Mouse (Mus musculus) kidney, postnatal 36 days (tissue): ENCODE results near the gene Eefsec.
A peak's percentile ranks its signal among the peaks of the same experiment; 100 is the strongest.

Experiments used
- DNase-seq, 2 experiments: peaks; one replicate each; pipeline ENCODE4 v3.0.0; 2021 to 2022; ENCODE audit warnings: mixed read lengths in 2 of 2

The Eefsec gene

DNA sequence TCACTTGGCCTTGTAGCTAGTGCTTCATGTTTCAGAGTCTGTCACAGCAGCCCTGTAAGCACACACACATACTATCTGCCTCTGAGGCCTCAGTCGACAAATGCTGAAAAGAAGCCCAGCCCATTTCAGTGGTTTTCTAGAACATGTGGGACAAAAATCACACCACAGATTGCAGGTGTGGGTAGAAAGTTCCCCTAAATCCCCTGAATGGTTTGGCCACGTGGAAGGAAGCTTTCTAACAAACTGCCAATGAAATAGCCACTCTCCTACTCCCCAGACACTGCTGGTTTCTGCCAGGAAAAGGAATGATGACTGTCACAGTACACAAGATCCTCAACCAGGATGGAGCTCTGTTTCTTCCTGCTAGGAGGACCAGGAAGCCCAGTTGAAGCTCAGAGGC, 33.7 kb downstream of the Eefsec start:
- no peak for DNase-seq

DNA sequence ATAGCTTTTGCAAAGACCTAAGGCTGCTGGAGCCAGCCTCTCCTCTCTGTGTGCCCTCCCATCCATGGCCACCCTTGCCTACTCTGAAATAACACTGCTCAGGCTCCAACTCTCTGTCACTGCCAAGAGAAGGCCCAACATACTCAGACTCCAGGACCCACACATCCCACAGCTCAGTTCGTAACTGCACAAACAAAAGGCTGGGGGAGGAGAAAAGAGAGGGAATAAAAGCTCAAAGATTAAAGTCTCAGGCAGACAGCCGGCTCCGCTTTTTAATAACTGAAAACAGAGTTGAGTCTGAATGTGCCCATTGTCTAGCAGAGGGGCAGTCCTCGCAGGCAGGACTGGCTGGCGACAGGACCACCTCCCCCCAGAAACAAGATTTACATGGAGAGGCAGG, 36.8 kb downstream of the Eefsec start:
- DNase-seq = no peak

DNA sequence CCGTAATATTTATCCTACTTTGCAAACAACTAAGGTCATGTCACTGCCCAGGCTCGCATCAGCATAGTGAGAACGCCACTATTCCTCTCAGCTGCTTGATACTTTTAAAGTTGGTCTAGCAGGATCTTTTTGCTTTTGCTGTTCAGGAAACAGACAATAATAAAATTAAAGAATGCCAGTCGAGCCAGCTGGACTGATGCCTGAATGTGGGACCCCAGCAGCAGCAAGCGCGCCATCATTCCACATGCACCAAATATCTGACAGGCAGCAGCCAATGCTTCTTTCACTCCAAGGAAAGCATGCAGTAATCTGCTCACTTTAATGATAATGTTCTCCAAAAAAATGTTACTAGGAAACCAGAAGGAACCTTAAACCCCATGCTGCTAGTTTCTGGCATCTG, 45.9 kb downstream of the Eefsec start:
- DNase-seq = no peak

DNA sequence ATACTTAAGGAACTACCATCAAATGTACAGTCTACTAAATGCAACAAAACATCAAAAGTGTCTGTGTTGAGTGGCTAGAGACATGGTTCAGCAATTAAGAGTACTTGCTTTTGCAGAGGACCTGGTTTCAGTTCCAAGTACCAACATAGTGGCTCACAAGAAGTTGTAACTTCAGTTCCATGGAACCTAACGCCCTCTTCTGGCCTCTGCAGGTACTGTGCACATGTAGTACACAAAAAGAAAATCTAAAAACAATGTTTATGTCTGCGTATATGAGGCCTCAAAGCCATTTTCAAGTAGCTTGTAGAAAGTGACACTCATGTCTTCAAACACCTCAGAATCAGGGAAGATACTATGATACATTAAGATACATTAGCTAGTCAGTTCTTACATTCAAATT, 48.4 kb downstream of the Eefsec start:
- no peak for DNase-seq

DNA sequence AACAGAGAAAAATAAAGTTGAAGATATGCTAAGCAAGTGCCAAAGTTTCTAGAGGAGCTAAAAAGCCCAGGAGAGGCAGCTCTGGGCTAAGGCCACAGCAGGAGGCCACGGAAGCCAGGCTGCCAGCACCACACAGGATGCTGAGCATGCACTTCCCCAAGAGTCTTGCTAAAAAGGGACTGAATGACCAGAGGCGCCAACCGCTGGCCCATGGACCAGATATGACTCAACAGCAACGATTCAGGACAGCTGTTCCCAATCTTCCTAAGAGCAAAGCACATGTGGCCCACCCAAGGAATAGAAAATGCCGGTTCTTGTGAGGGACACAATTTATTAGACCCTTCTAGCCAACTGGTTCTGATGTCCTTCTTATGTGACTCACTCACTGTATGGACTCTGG, 57.4 kb downstream of the Eefsec start:
- DNase-seq = peak; percentile 28 to 50

DNA sequence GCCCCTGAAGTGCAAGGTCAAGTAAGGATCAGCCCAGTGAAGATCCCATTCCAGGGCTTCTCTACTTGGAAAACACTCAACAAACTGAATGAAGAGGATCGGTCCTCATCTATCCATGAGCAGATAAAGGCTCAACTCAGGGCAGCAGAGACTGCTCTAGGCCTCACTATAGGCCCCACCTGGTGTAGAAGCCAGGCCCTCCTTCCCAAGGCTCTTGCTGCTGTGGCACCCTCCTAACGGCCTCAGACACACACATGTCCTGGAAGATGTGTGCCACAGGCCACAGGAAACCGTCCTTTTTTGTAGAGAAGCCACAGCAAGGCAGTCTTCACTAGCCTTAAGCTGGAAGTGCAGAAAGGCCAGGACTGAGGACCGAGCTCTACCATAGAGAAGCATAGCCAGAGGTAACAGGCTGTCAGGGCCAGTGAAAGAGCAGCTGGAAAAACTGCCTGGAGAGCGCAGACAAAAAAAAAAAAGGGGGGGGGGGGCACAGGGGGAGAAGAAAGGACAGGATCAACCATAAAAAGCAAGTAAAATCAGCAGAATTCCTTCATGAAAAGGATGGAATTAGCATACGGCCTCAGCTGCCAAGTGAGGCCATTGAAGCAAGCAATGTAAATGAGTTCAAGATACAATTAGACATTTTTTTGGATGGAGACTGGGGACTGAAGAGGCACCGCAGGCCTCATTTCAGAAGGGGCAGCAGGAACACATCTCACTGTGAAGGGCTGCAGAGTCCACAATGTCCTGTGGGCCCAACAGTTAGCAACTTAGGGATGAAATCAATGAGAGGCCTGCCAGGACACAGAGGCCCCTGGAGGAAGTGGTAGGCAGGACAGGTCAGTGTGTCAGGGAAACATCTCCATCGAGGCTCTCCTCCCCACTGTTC, 58.3 kb downstream of the Eefsec start:
- DNase-seq = peak in 1 of 2 experiments; percentile 7

DNA sequence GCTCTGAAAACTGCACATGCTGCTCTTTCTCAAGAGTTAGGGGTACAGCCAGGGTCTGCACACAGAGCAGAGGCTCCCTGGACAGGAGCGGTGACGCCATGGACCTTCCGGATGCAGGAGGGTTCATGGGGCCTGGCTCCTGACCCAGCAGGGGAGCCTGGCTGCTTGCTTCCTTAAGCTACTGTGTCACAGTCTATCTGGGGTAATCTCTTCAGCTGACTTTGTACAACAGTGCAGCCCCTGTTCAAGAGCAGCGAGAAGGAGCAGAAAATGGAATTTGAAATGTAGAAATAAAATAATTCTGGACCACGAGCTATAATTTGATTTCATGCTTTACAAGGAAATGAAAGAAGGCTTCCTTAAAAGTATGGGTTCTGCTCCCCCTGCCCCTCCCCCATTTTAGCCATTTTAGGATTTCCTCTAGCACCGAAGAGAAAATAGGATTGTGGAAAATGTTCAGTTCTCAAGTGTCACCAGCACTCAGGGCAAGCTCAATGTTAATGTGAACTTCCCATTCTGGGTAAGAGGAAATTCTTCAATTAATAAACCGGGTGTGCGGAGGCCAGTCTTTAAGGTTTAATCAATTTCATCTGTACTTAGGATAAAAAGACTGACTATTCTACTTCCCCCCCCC, 61.8 kb downstream of the Eefsec start:
- no peak for DNase-seq

DNA sequence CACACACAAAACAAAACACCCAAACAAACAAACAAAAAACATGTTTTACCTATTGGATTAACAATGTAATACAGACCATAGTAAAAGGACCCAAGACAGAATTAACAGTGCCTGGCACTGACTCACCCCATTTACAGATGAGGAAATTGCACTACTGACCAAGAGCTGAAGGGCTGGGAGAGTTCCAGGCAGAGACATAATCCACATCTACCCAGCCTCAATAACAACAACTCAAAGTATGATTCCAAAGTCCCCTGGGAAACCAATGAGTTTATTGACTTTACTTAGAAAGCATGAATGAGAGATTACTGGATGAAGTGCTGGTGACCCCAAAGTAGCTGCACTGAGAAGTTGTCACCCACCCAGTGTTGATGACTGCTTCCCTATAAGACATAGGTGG, 62.6 kb downstream of the Eefsec start:
- no peak for DNase-seq

DNA sequence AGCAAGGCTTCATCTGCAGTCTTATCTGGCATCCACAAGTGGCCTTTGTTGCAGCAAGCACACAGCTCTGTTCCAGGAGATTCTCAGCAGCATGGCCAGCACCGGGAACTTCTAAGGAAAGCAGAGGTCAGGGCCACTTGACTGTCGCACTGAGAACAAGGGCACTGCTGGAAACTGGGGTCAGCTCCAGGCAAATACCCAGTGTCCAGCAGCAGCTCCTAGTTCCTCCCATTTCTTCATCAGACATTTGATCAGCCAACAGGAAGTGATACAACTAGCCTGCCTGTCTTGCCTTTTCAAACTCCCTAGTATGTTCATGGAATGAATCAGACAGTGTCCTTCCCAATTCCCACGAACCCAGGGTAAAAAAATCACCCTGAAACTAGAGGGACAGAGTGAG, 66.6 kb downstream of the Eefsec start:
- no peak for DNase-seq

DNA sequence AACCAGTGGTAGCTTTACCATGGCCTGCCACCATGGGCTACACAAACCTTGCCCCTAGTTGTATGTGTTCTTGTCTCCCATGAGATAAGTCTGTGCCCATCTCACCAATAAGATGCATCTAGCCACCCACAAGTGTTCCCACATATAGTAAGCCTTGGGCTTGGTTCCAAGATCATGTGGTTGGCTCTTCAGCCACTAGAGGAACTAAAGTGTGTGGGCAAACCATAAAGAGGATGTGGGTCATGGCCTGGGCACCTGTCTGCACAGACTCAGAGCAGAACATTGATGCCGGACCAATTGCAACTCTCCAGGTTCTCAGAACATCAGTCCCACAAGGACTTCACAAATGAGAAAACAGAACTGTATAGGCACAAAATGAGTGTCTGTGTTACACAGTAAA, 67.5 kb downstream of the Eefsec start:
- peak in 1 of 2 experiments; percentile 9 for DNase-seq

DNA sequence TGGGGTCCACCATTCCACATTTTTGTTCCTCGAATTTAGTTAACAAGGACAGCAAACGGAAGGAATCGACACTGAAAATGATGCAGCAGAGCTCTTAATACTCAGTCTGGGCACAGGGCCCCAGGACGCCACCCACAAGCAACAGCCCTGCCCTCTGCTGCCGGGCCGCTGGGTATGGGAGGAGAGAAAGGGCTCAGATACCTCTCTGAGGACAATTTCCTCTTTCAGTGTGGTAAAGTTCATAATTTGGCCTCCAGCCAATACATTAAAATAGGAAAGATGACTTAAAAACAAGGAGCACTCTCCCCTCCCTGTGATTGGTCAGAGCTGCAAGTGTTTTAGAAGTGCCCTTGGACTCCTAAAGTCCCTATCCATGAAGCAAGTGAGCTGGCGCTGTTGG, 72.1 kb downstream of the Eefsec start:
- DNase-seq = no peak

DNA sequence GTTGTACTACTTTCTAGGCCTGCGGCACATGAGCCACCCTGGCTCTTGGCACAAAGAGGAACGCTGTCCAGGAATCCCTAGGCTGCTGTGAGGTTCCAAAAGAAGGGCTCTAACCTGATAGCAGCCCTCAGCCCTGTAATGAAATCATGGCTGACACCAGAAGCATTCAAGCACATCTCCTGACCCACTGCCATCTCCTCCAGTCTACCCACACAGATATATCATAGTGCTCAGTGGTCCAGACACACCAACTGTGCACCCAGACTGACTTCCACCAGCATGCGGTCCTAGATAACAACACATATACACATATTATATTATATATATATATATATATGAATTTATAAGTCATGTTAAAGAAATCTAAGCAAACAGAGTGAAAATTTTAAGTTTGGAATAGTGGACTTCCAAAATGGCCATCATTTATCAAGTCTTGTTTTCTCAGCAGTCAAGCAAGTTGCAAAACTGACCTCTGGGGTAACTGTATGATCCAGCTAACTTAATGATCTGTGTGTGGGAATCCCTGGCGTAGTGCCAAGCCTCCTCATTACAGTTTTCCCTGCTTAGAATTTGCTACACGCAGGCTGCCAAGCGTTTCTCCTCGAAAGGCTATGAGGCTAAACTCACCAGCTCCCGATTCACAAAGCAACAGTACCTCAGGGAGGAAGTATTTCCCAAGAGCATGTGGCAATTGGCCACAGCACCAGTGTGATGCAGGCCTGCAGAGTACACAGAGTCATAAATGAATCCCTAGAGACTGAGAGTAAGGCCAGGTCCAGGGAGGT, 76.3 kb downstream of the Eefsec start:
- peak; percentile 51 to 53 for DNase-seq

DNA sequence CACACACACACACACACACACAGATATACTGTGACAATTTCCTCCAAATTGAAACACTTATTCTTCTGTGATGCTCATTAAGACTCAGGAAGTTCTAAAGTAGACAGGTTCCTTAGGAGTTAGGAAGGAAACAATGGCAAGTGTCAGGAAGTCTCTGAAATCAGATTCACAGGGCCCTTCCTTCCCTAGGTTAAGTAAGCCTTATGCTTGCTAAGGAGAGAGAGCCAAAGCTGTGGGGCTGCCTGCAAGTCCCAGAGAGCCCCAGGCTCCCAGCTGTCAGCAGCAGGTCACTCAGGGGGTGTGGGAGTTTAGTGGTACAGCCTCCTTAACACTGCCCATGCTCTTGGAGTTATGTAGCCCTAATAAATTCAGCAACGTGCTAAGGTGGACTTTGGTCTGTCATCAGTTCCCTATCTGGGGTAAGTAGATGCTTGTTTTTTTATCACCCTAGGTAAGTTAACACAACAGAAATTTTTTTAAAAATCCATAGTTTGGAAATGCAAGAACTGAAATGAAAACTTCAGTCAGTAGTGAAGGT, 82.8 kb downstream of the Eefsec start:
- DNase-seq = no peak

DNA sequence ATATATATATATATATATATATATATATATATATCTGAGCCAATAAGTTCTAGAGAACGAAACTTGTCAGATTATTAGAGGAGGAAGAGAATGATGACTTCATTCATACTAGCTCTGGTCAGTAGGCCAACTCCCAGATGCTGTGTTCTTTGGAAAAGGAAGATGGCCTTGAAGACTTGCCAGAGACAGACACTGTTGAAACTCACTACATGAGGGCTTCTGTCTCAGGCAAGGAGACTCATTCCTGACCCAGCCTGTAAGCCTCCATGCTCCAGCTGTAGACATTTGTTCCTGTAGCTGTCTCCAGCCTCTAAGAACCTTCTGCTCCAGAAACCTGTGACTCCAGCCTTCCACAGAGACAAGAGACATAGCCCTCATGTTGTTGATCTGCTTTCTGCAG, 85.2 kb downstream of the Eefsec start:
- DNase-seq = no peak

DNA sequence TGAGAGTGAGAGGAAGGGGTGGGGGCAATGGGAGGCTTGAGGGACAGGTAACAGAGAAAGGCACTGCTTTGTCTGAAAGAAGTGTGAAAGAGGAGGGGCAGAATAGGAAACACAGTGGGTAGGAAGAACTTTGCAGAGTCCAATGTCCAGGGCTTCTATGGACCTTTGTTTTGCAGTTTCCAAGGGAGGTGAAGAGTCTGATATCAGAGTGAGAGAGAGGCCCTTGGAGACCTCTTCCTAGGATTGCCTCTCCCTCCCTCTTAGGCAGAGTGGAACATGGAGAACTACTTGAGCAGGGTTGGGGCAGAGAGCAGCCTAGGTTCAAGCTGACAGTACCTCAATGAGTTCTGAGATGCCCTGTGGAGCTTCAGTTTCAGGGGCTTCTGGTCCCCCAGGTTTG, 88.1 kb downstream of the Eefsec start:
- no peak for DNase-seq

DNA sequence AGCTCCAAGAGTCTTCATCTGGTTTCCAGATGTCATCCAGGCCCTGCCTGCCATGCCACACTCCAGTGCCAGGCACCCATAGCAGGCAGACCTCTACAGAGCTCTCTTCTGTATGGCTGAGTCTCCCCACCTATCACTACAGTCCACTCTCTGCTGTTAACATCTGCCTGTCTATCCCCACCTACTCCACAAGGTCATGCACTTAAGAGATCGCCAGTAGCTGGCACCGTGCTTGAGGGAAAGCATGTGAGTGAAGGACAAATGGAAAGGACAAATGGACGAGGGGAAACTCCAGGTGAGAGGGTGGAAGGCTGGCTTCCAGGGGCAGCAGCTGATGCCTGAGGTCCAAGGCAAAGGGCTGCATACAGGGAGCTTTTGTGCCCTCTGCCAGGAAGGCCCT, 90.5 kb downstream of the Eefsec start:
- no peak for DNase-seq

DNA sequence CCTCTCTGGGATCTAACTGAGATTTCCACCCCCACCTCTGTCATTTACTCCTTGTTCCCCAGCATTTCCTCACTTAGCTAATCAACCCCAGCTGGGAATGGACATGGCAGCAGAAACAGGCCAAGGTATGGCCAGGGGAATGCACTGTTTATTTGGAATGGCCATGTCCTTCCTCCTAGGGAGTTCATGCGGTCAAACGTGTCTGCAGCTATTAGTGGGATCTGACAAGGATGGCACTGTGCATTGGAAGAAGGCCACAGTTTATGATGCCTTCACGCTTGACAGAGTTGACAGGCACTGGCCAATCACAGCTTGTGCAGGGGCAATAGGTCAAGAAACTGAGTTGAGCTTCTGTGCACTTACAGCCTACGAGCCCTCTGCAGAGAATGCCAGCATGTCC, 93.8 kb downstream of the Eefsec start:
- DNase-seq = no peak

DNA sequence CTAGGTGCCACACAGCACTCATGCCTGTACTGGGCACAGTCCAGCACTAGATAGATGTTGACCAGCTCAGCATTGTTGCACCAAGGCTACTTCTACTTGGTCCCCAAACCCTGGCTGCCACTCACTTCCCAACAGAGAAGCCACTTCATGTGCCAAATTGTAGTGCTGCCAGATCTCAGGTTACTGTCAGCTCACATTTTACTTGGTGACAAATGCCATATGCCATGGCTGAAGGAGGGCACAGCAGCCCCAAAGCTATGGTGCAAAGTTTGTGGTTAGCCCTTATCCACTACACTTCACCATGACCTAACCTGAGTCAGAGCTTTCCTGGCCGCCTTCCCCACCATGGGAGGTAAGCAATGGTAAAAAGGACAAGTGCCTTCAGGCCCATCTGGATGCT, 99.6 kb downstream of the Eefsec start:
- DNase-seq = no peak

DNA sequence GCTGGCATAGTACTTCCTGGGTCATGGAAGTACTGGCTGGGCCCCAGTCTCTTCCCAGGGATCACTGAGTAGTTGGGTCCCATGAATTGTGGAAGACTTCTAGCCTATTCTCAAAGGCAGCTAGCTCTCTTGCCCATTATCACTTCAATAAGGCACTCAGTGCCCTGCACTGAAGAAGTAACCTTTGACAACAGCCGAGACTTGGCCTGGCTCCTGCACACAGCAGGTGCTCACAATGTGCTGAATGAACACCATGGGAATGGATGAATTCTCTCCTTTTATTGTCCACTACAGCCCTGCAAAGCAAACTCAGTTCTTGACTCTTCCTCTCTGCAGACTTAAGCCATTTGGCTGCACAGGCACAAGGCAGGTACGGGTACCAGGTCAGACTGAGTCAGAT, 101.0 kb downstream of the Eefsec start:
- no peak for DNase-seq

DNA sequence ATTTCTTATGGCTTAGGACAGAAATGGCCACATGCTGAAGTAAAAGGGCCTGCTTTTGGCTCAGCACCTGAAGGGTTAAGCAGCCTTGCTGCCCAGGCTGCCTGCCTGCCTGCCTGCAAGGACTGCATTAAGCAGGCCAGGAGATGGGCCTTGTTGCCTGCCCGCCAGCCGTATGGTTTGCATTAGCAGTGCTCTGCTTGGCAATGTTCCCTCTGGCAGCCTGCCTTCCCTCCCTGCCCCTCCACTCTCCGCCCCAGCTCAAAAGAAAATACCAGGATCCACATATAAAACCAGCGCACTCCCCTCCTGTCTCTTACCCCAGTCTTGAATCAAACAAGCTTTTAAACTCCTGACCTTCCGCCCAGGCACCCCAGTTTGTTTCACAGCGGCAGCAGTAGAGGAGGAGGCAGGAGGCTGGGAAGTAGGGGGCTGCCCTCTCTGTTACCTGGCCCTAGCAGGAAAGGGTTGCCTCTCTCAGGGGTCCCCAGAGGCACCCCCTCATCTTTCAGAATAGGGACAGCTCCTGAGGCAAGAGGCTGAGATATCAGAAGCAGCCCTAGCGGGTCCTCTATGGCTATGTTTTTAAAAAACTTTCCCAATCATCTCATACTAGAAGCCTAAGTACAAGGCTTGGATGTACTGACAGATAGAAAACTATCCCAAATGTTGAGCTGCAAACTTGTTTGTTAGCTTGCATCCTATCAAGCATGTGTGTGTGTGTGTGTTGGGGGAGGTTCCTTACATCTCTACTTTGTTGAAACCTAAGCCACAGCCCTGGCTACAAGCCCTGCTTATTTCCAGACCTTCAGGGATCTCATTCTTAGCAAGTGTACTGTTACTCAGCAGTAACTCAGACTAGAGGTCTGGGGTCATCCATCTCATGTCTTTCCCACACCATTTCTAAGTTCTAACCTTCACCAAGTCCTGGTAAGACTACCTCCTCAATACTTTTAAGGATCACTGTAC, 102.6 kb downstream of the Eefsec start:
- DNase-seq = peak; percentile 79 to 86

DNA sequence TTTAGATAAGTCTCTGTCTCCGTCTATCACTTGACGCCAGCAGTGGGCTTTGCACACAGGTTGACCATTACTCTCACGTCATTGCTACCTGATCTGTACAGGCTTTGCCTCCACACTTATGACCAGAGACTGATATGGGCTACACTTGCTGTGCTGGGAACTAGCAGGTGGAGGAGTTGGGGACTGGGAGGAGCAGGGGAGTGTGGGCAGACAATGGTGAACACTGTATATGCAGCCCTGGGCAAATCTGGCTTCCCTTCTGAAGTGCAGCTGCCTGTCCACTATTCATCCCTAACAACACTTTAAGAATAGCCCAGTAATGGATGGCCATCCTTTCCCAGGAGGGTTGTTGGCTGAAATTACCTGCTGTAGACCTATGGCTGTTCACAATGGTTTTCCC, 103.4 kb downstream of the Eefsec start:
- no peak for DNase-seq

DNA sequence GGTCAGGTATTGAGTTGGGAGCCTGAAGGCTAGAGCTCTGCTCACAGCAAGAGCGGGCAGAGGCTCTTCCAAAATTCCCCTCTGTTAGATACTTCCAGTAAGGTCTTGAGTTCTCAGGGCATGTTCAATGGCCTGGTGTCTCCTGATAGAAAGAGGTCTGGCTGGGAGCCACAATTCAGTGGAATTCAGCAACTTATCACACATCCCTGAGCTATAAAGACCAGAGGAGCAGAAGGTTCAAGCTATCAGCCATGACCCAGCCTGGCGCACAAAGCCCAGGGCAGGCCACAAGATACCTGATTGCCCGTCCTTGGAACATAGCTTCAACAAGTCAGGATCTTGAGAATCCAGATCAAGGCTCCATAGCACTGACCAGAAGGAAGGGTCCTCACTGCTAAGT, 105.2 kb downstream of the Eefsec start:
- no peak for DNase-seq
